Mouse (Mus musculus): Measurements from ENCODE around the gene Sstr4. TPM values are rescaled to one million over a fixed set of nuclear protein-coding genes. Genes with fewer than 3 reads are reported as not detected.

The Sstr4 gene
- polyA plus RNA-seq, 1 experiment from 2014 or later, result not detected

Other genes starting within 250 kb of the Sstr4 start
- 1.5 and 1.7 TPM in 2 replicates for gene Thbd, start 12.8 kb downstream of the Sstr4 start, polyA plus RNA-seq (2015; fragmentation: Nextera tagmentation; extraction: Ambion mirVana)
- gene Cd93, start 48.2 kb downstream of the Sstr4 start, polyA plus RNA-seq (2015; fragmentation: Nextera tagmentation; extraction: Ambion mirVana), result 2.5 and 2.6 TPM in 2 replicates